Mouse (Mus musculus) embryonic facial prominence, embryonic 14.5 days (tissue): Measurements from ENCODE around the gene Cdk14. TPM values are rescaled to one million over a fixed set of nuclear protein-coding genes. Genes with fewer than 3 reads are reported as not detected.

Experiments
- ATAC-seq: fragments of 200-750 bp; cut with Nextera tagmentation; 2 replicates; pipeline ENCODE4 v1.8.0; 2017; ENCODE audit warnings: low read depth, moderate number of reproducible peaks, moderate TSS enrichment
- DNase-seq: peaks from one replicate; pipeline ENCODE4 v3.0.0-alpha.2; 2015; ENCODE audit warnings: low spot score
- H3K27ac ChIP-seq: fragments of 300-500 bp; sonication (generic); replicated peaks from 2 replicates; pipeline ENCODE4 v1.5.1; 2014; ENCODE audit warnings: low read depth, mild to moderate bottlenecking, low read length, moderate library complexity
- H3K27me3 ChIP-seq: fragments of 300-500 bp; sonication (generic); replicated peaks from 2 replicates; pipeline ENCODE4 v1.6.1; 2014; ENCODE audit warnings: low read length; ENCODE audit not compliant: control insufficient read depth, insufficient read depth
- H3K36me3 ChIP-seq: fragments of 300-500 bp; sonication (generic); 2 replicates; pipeline ENCODE4 v1.6.1; 2014; ENCODE audit warnings: low read length, mixed read lengths; ENCODE audit not compliant: control insufficient read depth, insufficient read depth
- H3K4me1 ChIP-seq: fragments of 300-500 bp; sonication (generic); 2 replicates; pipeline ENCODE4 v1.6.1; 2014; ENCODE audit warnings: antibody characterized with exemption, low read length; ENCODE audit not compliant: control insufficient read depth, insufficient read depth
- H3K4me2 ChIP-seq: fragments of 300-500 bp; sonication (generic); 2 replicates; pipeline ENCODE4 v1.6.1; 2014; ENCODE audit warnings: low read depth, mild to moderate bottlenecking, low read length, moderate library complexity, mixed read lengths
- H3K4me3 ChIP-seq: fragments of 300-500 bp; sonication (generic); 2 replicates; pipeline ENCODE4 v1.5.1; 2014; ENCODE audit warnings: low read depth, mild to moderate bottlenecking, low read length
- H3K9ac ChIP-seq: fragments of 300-500 bp; sonication (generic); 2 replicates; pipeline ENCODE4 v1.6.1; 2014; ENCODE audit warnings: low read depth, mild to moderate bottlenecking, low read length, moderate library complexity, mixed read lengths
- H3K9me3 ChIP-seq: fragments of 300-500 bp; sonication (generic); 2 replicates; pipeline ENCODE4 v1.6.1; 2016; ENCODE audit warnings: low read length; ENCODE audit not compliant: control insufficient read depth
- WGBS: fragments of 180-500 bp; shearing (Covaris S2); extraction: QIAGEN DNeasy Blood & Tissue Kit; methylation state at CpG from one replicate; pipeline ENCODE4 v1.1.7; 2014; 5-methylcytosine and 5-hydroxymethylcytosine counted together
- polyA plus RNA-seq: library from polyadenylated mRNA; unstranded; fragments of >200 nt; fragmentation: Nextera tagmentation; extraction: Ambion mirVana; gene quantifications from 2 replicates; pipeline ENCODE4 v1.2.1, GENCODE M21; 2014

Cdk14 gene
- polyA plus RNA-seq, 1 experiment from 2014 or later: 33.8 TPM

DNA sequence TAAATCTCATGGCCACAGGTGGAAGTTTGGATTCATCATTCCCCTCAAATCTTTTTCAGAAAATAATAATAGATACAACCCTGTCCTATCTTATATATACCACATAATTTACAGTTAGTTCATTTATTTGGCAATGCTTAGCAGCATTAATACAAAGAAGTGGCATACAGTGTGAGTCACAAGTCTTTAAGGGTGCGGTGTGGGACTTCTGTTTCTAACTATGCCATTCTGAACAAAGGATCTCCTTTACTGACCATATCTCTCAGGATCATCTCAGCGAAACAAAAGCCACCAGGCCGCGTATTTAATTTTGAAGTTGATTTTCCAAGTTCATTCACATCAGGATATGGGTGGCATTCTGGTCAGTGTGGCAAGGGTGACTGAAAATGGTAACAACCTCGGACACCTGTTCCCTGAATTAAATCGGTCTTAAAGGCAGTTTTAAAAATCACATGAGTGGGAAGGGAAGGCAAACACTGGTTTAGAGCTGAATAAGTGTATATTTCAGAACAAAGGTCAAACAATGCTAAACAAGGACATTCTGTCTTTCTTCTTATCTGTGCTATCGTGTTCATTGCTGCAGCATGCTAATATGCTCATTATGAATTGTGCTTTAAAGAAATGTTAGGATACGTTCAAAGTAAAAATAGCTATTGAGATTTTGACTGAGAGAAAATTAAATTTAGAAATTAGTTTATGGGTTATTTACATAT is 127.1 kb downstream of the Cdk14 start:
- Histone ChIP-seq H3K9me3 (no peaks in the 10 kb centered on the region), H3K36me3 (no peaks in the 10 kb centered on the region), H3K4me2 (no peak overlapping the region), H3K27ac (no peak overlapping the region), H3K9ac (no peak overlapping the region), H3K4me1 (no peaks in the 10 kb centered on the region), H3K4me3 (no peak overlapping the region), H3K27me3 (no peaks in the 10 kb centered on the region)
- ATAC-seq (no peak), DNase-seq (no peak)
- WGBS: 84% methylated on average over 8 of the region's 8 CpGs

DNA sequence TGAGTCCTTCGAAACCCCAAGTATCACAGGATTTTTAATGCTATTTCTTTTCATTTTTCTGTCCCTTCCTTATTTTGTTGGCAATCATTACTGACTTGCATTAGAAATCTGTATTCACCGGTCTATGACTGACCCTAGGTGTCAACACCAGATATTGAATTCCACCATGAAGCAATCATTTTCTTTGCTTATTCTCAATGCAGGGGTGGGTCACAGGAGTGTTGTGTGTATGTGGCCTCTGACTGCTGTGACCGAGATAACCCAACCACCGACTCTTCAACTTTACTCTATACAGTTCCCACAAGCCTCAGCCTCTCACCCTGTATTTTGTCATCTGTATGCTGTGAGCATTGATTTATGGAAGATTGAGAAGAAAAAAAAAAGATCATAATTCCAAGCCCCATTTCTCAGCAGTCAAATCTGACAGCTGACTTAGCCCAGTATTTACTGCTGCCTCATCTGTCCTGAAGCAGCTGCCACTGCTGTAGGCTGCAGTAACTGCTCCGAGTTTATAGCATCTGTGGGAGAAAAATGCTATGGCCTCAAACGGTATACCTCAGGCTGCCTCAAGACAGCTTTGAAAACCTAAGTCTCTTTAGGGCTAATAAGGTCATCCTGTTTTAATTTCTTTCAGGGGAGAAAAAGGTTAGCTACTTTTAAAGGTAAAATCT is 128.7 kb downstream of the Cdk14 start:
- Histone ChIP-seq H3K4me2 (no peak overlapping the region), H3K9me3 (no peaks in the 10 kb centered on the region), H3K27ac (no peak overlapping the region), H3K9ac (no peak overlapping the region), H3K4me3 (no peak overlapping the region), H3K27me3 (no peaks in the 10 kb centered on the region), H3K4me1 (no peaks in the 10 kb centered on the region), H3K36me3 (no peaks in the 10 kb centered on the region)
- DNase-seq (peak; percentile 18), ATAC-seq (no peak)
- 64% methylated on average over 6 of the region's 6 CpGs for WGBS

DNA sequence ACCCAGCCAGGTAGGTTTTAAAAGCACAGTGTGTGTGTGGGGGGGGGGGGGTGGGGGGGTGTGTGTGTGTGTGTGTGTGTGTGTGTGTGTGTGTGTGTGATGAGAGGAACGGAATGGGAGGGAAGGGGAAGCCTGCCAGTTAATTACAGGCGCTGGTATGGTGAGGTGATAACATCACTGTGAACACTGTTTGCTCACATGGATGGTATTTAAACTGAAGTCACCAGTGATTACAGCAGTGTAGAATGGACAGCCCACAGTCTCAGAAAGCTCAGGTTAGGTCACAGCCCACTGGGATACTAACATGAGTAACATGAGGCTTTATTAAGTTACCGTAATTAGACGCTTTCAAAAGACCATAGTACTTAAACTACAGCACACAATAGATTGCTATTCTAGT is 129.4 kb downstream of the Cdk14 start:
- no peak for ATAC-seq
- H3K4me2 ChIP-seq: no peak overlapping the region
- DNase-seq: peak; percentile 12
- H3K9me3 ChIP-seq: no peaks in the 10 kb centered on the region
- H3K27ac ChIP-seq: no peak overlapping the region
- H3K9ac ChIP-seq: no peak overlapping the region
- H3K4me3 ChIP-seq: no peak overlapping the region
- H3K4me1 ChIP-seq: no peaks in the 10 kb centered on the region
- WGBS: 56% methylated on average over 4 of the region's 4 CpGs
- no peaks in the 10 kb centered on the region for H3K27me3 ChIP-seq
- no peaks in the 10 kb centered on the region for H3K36me3 ChIP-seq

DNA sequence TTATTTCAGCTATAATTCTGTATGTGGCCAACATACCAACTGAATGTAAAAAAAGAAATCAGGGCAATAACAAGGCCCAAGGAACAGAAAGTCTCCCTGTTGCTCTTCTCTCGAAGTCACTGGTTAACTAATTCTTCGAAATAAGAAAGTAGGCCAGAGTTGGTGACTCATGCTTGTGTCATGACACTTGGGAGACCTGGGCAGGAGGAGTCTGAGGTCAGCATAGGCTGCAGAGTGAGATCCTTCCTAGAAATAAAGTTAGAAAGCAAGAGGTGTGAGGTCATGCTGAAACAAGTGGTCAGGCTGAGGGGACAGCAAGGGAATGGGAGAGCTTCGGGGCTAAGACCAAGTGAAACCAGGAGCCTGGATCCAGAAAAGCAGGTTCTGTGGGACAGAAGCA is 134.2 kb downstream of the Cdk14 start:
- H3K36me3 ChIP-seq: no peaks in the 10 kb centered on the region
- H3K27ac ChIP-seq: no peak overlapping the region
- no peak overlapping the region for H3K9ac ChIP-seq
- H3K4me3 ChIP-seq: no peak overlapping the region
- DNase-seq: no peak
- WGBS: 82% methylated on average over 3 of the region's 3 CpGs
- H3K27me3 ChIP-seq: no peaks in the 10 kb centered on the region
- H3K9me3 ChIP-seq: no peaks in the 10 kb centered on the region
- H3K4me1 ChIP-seq: no peaks in the 10 kb centered on the region
- no peak for ATAC-seq
- H3K4me2 ChIP-seq: no peak overlapping the region

DNA sequence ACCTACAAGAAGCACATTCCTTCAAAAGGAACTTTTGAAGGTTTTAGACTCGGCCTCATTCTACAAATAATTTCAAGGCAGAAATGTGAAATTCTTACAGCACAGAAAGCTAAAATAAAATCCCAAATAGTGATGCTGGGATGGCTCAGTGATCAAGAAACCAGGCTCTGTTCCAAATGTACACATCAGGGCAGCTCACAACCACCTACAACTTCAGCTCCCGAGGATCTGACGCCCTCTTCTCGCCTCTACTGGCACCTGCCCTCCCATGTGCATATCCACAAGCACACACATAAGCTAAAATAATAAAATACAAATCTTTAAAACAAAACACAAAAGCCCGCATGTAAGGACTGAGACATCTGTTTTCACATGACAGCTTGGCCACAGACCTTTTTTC is 135.6 kb downstream of the Cdk14 start:
- Histone ChIP-seq H3K4me3 (no peak overlapping the region), H3K4me1 (no peaks in the 10 kb centered on the region), H3K36me3 (no peaks in the 10 kb centered on the region), H3K9me3 (no peaks in the 10 kb centered on the region), H3K27me3 (no peaks in the 10 kb centered on the region), H3K9ac (no peak overlapping the region), H3K4me2 (no peak overlapping the region), H3K27ac (no peak overlapping the region)
- no peak for DNase-seq
- ATAC-seq: no peak
- WGBS: 78% methylated on average over 5 of the region's 5 CpGs

DNA sequence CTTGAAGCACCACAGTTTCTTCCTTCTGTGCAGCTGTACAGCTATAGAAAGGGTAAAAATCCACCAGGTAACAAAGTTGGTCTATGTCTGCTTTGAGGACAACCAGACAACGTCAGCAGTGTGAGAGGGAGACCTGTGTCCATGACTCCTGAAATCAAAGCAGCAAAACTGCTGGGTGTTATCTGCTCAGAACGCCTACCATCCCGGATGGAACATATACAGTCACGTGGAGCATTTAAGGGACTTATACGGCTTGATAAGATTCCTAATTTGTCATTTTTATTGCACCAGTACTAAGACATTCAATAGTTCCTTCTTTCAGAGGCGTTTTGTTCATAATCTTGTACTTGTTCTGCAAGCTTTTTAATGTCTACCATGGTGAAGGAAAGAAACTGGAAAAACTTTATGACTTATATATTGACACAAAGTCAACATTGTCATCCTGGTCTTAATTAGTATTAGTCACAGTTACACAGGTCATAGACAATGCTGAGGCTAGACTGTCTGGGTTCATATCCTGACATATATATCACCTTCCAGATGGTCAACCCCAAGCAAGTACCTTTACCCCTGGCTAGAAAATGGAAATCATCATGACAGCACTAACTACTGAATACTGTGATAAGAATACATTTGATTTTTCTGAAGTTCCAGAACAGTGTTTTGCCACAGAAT is 136.2 kb downstream of the Cdk14 start:
- no peak overlapping the region for H3K27ac ChIP-seq
- H3K4me3 ChIP-seq: no peak overlapping the region
- H3K27me3 ChIP-seq: no peaks in the 10 kb centered on the region
- DNase-seq (no peak), ATAC-seq (no peak)
- WGBS: 84% methylated on average over 6 of the region's 6 CpGs
- no peak overlapping the region for H3K9ac ChIP-seq
- no peaks in the 10 kb centered on the region for H3K9me3 ChIP-seq
- no peak overlapping the region for H3K4me2 ChIP-seq
- no peaks in the 10 kb centered on the region for H3K4me1 ChIP-seq
- H3K36me3 ChIP-seq: no peaks in the 10 kb centered on the region

DNA sequence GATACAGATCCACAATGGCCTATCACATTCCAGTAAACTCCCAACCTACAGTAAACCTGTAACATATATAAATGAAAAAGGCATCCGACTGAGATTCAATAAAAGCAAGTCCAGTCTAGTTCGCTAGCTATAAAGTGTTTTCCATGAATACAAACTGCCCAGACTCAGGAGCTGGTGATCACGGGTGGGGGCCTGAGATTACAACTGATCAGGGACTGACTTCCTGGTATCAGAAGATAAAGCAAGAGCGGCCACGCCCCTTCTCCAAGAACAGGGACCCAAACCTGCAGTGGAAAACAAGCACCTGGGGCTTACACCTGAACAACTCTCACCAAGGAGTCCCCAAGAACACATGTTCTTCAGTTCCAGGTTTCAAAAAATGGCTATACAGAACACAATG is 137.7 kb downstream of the Cdk14 start:
- Histone ChIP-seq H3K9ac (no peak overlapping the region), H3K4me1 (no peaks in the 10 kb centered on the region), H3K36me3 (no peaks in the 10 kb centered on the region), H3K4me3 (no peak overlapping the region), H3K27me3 (no peaks in the 10 kb centered on the region), H3K27ac (no peak overlapping the region), H3K4me2 (no peak overlapping the region), H3K9me3 (no peaks in the 10 kb centered on the region)
- DNase-seq (no peak), ATAC-seq (no peak)
- WGBS: 85% methylated on average over 5 of the region's 5 CpGs

DNA sequence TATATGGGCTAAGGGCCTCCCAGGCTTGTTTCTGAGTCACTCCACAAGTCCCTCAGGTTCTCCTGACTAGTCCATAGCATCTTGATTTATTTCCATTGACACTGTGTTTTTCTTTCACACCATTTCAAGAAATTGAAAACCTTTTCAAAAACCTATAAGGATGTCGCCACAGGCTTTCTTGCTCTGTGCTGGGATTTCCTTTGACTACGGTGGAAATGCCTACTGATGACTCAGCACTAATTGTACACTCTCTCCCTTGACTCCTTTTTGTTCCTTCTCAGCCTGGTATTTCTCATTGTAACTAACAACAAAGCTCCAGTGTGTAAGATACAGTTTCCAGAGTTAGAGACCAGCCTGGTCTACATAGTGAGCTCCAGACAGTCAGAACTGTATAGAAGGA is 144.8 kb downstream of the Cdk14 start:
- peak; percentile 34; the same call in 1 of the 2 replicates for ATAC-seq
- 41% methylated on average over 2 of the region's 2 CpGs for WGBS
- Histone ChIP-seq H3K27me3 (no peaks in the 10 kb centered on the region), H3K4me1 (peaks cover 7% of the 10 kb centered on the region; the same call in 1 of the 2 replicates), H3K36me3 (no peaks in the 10 kb centered on the region), H3K9ac (no peak overlapping the region), H3K27ac (no peak overlapping the region; the same call in 1 of the 2 replicates), H3K9me3 (no peaks in the 10 kb centered on the region), H3K4me2 (no peak overlapping the region), H3K4me3 (no peak overlapping the region)
- DNase-seq: no peak
